Mouse (Mus musculus): ENCODE results near the gene Trim44.

Trim44 gene

DNA sequence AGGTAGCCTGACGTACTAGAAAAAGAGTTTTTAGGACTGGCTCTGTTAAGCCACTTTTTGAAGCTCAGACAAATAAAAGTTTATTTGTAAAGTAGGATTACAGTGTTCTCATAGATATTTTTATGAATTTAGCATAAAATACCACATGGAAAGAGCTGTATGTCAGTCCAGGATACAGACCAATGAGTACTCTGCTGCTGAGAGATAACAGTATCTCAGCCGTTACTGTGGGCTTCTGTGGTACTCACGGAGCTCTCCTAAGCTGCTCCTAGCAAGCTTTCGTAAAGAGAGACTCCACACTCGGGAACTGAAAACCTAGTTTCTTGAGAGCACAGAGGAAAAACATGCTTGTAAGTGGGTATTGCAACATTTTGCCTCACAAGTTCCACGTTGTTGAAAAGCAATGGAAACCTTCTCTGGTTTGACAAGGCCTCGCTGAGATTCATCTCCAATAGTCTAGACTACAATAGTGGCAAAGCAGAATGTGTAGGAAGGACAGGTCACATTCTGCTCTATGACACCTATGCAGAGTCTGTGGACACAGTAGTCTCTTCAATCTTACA, 41.6 kb downstream of the Trim44 start:
- DNase-seq (ENCODE audit: low spot score in 2 of 2): no peak

DNA sequence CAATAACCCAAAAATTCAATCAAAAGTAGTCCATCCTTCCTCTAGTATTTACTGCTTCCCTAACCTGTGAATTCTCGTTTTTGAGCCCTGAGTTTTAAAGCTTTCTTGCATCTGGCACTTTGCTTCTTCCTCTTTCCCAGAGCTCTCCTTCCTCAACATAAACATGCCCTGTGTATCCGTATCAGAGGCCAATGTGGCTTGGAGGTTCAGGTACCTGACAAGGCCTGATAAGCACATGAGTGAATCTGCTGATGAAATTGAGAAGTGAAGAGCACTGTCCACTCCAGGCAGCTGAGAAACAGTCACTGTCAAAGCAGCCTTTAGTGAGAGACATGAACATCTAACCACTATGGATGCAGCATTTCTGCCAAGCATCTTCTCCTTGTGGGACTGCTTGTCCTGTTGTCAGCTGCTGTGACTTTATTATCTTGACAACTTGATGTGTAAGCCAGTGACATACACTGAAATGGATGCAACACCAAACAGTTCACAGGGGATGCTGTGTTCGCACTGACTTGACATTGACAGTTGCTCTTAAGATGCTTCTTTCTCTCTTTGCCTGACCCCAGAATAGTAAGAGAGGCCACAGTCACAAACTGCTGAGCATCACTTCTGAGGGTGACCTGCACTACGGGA, 42.9 kb downstream of the Trim44 start:
- DNase-seq (ENCODE audit: low spot score in 2 of 2): no peak

- DNase-seq (ENCODE audit: low spot score in 2 of 2): no peak
Observed at GRCm38 (mm10) chr2:102362896-102363530, 44.6 kb downstream of the Trim44 start.

DNA sequence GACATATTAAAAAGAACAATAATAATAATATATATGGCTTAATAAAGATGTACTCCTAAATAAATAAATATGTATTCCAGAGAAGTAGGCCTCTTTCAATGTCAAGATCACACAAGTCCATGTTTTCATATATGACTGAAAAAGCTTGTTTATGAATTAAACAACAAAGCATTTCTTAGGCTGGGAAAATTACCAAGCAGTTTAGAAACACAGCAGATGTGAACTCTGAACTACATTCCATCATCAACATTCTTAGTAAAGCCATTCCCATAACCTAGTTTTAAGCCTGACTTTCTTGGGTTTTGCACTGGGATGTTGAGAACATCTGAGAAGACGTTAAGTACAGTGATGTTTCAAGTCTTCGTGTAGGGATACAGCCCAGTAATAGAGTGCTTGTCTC, 45.4 kb downstream of the Trim44 start:
- DNase-seq (ENCODE audit: low spot score in 2 of 2): no peak

DNA sequence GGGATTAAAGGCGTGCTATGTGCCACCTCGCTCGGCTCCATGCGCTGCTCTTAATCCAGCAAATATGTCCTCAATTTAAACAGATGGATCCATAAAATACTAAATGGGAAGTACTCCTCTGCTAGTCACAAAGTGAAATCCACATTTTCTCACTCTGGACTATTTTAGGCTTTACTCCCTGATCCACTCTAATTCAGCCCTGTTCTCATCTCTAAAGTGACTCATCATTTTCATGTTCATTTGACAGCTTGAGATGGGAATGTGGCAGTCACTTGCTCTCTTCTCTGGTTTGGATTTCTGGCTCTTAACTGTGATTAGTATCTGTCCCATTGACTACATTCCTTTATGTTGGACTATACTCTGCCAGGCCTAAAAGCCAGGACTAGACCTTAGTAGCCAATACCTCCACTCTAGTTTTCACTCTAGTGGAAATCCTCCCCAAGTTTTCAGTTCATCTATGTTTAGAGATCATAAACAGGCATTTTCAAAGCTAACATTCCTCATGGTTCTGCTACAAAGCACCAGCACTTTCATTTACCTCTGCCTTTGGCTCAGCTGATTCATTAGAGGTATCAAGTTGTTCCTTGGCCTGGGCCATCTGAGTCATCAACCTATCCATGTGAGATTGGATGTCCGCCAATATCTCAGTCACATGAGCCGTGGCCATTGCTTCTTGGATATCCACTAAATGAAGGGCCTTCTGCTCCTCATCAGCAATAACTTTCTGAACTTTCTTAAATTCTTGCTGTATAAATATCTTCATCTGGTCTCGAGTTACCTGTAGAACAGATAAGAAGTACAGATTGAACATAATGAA, 50.5 kb downstream of the Trim44 start:
- no peak for DNase-seq (ENCODE audit: low spot score in 2 of 2)

GRCm38 (mm10) chr2:102354076-102354475, 53.6 kb downstream of the Trim44 start:
- DNase-seq (ENCODE audit: low spot score in 2 of 2): no peak

GRCm38 (mm10) chr2:102341429-102341828, 66.2 kb downstream of the Trim44 start:
- no peak for DNase-seq (ENCODE audit: low spot score in 2 of 2)

DNA sequence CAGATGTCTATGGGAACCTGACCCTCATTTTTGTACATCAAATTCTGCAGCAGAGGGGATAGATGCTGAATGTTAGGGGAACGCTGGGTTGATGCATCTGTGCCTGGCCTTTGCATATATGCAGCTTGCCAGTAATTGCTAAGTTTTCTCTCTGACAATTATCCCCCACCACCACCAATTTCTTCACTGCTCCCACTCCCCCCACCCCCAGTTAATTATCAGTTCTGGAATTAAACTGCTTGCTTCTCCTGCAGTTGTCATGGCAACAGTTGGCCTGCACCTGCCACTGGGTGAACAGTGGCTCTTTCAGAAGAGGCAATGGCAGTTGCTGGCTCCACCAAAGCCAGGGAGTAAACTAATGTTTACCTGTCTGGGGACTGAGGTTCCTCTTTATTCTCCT, 70.8 kb downstream of the Trim44 start:
- no peak for DNase-seq (ENCODE audit: low spot score in 2 of 2)

DNA sequence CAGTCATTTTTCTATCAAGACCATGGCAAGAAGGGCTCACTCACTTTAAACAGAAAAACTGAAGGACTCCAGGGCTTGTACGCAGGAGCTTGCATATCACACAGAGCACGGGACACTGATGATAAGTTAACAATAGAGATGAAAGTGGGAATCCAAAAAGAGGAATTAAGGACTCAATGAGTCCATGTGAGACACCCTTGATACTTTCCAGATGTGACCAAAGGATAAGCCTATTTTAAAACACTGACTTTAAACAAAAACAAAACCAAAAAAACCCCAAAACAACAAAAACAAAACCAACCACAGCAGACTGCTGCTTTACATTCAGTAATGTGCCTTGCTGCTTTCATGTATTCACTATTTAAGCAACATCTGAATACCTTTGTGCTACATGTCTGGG, 75.7 kb downstream of the Trim44 start:
- DNase-seq (ENCODE audit: low spot score in 2 of 2): no peak

DNA sequence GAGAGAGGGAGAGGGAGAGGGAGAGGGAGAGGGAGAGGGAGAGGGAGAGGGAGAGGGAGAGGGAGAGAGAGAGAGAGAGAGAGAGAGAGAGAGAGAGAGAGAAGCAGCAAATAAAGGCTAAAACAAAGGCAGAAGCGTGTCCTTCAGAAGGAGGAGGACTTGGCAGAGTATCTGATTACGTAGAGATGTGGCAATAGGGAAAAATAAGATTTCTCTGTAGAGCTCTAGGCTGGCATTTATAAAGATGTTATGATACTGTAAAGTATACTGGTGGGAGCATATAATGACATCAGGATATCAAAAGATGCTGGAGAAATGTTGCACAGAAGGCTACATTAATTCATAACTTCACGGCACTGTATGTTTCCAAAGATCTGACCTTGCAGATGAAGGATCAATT, 76.5 kb downstream of the Trim44 start:
- no peak for DNase-seq (ENCODE audit: low spot score in 2 of 2)

- DNase-seq (ENCODE audit: low spot score in 2 of 2): no peak
Observed at GRCm38 (mm10) chr2:102325921-102326320, 81.7 kb downstream of the Trim44 start.

DNA sequence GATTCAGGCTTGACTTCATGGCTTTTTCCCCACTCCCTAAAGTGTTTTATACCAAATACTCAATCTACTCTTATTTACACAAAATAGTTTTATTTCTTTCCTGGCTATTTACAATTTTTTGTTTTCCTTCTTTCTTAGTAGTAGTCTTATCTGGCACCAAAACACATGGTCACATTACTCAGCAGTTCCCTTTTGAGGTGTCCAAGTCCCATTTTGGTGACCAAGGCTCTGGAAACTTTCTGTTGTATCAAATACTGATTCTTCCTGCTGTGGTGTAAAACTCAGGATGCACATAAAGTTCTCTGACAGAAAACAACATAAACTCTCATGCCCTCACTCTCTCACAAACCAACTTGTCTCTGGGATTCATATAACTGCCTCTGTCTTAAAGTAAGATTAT, 83.3 kb downstream of the Trim44 start:
- DNase-seq (ENCODE audit: low spot score in 2 of 2): no peak

GRCm38 (mm10) chr2:102316540-102316939, 91.1 kb downstream of the Trim44 start:
- no peak for DNase-seq (ENCODE audit: low spot score in 2 of 2)

DNA sequence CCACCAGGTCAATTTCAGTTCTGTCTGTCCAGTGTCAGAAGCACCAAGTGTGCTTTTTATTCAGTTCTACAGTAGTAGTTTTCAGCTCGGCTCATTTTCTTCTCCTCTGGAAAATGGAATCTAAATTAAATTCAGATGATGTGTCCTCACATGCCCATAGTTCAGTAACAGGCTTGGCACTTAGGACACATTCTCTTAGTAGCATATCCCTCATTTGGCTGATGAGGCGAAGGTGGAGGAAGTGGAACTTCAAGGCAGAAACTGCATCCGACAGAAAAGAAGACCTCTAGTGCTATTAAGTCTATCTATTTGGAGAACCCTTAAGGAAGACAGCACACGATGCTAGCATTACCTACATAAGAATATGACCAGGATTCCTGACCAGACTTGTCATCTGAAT, 92.5 kb downstream of the Trim44 start:
- no peak for DNase-seq (ENCODE audit: low spot score in 2 of 2)

GRCm38 (mm10) chr2:102314610-102315009, 93.0 kb downstream of the Trim44 start:
- DNase-seq (ENCODE audit: low spot score in 2 of 2): no peak

DNA sequence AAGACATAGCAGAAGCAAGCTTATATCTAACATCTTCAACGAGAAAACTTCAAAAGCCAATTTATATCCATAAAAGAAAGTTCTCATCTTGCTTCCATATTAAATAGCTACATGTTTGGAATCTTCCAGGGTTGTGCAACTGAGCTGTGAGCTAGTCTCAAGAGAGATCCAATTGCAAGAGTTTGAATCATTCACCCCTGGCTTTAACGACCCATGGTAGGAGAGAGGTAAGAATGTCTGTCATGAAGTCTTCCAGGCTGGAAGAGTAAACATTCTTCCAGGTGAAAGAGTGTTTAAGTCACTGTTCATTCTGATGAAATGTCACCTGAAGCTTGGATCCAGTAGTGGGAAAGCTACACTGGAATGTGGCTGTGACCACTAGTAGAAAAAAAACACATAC, 93.6 kb downstream of the Trim44 start:
- DNase-seq (ENCODE audit: low spot score in 2 of 2): no peak

DNA sequence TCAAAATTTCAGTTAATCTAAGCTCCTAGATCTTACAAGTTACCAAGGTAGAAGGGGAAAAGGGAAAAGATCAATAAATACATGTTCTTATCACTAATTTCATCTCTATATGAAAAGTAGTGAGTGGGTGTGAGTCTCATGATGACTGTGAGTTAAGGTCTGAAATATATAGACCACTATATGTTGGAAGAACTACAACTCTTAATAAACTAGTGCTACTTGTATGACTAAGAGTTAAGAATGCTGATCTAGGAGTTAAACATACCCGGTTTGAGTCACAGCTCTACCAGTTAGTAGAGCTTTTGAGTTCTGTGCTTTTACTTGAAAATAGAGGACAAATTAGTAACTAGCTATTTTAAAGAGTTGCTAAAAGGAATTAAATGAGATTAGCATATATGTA, 94.7 kb downstream of the Trim44 start:
- no peak for DNase-seq (ENCODE audit: low spot score in 2 of 2)

GRCm38 (mm10) chr2:102303274-102303673, 104.4 kb downstream of the Trim44 start:
- DNase-seq (ENCODE audit: low spot score in 2 of 2): no peak

GRCm38 (mm10) chr2:102302532-102302931, 105.1 kb downstream of the Trim44 start:
- DNase-seq (ENCODE audit: low spot score in 2 of 2): no peak

DNA sequence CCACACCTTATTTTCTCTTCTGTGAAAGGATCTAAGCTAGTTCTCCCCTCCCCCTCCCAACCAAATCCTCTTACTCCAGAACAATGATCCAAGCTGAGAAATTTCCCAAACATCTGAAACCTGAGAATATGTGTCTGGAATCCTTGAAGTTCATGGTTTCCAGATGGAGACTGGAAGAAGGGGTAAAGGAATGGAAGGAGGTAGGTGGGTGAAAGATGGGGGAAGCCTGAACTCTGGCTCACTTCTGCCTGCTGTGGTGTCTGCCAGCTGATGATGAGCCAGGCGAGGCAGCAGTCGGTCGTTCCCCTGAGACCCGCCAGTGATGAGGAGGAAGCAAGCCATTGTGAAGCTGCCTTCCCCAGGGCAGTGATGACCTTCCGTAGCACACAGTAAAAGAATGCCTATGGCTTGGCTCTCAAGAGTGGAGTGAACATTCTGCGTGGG, 112.8 kb downstream of the Trim44 start:
- peak in 1 of 2 experiments; percentile 11 for DNase-seq (ENCODE audit: low spot score in 2 of 2)

DNA sequence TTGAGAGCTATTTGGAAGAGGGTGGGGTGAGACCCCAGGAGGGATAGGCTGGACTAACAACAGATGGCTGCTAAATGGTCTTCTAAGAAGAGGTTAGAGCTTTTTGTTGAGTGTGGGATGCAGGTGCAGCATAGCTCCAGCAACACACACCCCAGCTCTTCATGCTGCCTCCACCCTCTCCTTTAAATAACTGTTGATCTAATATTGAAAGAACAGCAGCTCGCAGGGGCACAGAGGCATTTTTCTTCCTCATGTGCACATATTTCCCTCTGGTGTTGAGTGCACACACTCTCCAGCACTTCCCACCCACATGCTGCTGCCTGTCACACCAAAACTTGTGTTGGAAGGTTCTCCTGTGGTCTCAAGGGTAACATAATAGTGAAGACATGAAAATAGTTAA, 114.4 kb downstream of the Trim44 start:
- DNase-seq (ENCODE audit: low spot score in 2 of 2): no peak

DNA sequence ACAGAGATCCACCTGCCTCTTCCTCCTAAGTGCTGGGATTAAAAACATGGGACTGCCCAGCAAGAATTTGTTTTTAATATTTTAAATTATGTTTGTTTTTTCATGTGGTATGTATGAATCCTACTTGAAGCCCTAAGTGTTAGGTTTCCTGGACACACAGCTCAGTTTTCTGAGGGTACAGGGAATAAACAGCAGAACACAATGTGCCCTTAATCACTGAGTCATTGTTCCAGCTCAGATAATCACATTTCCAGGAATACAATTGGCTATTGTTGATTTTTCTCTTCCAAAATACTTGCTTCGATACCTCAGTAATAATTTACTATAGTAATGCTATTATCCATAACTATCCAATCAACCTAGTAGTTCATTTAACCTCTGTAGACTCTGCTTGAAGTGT, 115.6 kb downstream of the Trim44 start:
- no peak for DNase-seq (ENCODE audit: low spot score in 2 of 2)

GRCm38 (mm10) chr2:102291533-102291932, 116.1 kb downstream of the Trim44 start:
- no peak for DNase-seq (ENCODE audit: low spot score in 2 of 2)
